Mouse (Mus musculus) erythroblast, embryonic 14.5 days (primary cell): ENCODE data around the gene Plin5.

ENCODE experiments used
- GATA1 ChIP-seq: IDR thresholded peaks from 2 replicates; pipeline ENCODE4 v1.6.1; 2012; ENCODE audit warnings: low read length, inconsistent platforms, mixed read lengths
- TAL1 ChIP-seq: IDR thresholded peaks from 3 replicates; pipeline ENCODE4 v1.6.1; 2012; ENCODE audit warnings: low read length, inconsistent platforms, mixed read lengths

GRCm38 (mm10) chr17:56107736-56108135, 9.7 kb downstream of the Plin5 start:
- no peak for TF ChIP-seq GATA1
- TF ChIP-seq TAL1 = no peak
